Mouse (Mus musculus) cerebellum, adult 2 months (tissue): ENCODE results near the gene Tex261. TPM values are rescaled to one million over a fixed set of nuclear protein-coding genes. Genes with fewer than 3 reads are reported as not detected.

Source experiments
- DNase-seq, 2 experiments: peaks; one replicate each; pipeline ENCODE4 v3.0.0; 2021
- H3K27ac ChIP-seq: fragments of 200-500 bp; 2 replicates; pipeline ENCODE4 v1.5.1; 2012; ENCODE audit warnings: low read length, control low read depth, inconsistent platforms; ENCODE audit not compliant: insufficient read depth
- H3K27me3 ChIP-seq: fragments of 200-500 bp; 2 replicates; pipeline ENCODE4 v1.6.1; 2012; ENCODE audit warnings: inconsistent platforms, mild to moderate bottlenecking, low read length, moderate library complexity; ENCODE audit not compliant: control insufficient read depth, insufficient read depth
- H3K4me1 ChIP-seq: fragments of 200-500 bp; 2 replicates; pipeline ENCODE4 v1.6.1; 2011; ENCODE audit warnings: low read length; ENCODE audit not compliant: control insufficient read depth, insufficient read depth
- H3K4me3 ChIP-seq: fragments of 200-500 bp; replicated peaks from 2 replicates; pipeline ENCODE3; 2011; ENCODE audit warnings: mild to moderate bottlenecking, low read depth, low read length, control low read depth; ENCODE audit not compliant: insufficient read depth
- CTCF ChIP-seq: fragments of 200-500 bp; IDR thresholded peaks from 2 replicates; pipeline ENCODE4 v1.5.1; 2011; ENCODE audit warnings: low read depth, mild to moderate bottlenecking, control low read depth, low read length, moderate library complexity, borderline replicate concordance; ENCODE audit not compliant: insufficient read depth
- POLR2A ChIP-seq: fragments of 200-500 bp; IDR thresholded peaks from 2 replicates; pipeline ENCODE4 v1.6.1; 2011; ENCODE audit warnings: low read length, control low read depth, borderline replicate concordance; ENCODE audit not compliant: insufficient read depth
- WGBS: fragments of 180-500 bp; shearing (Covaris S2); methylation state at CpG from one replicate; pipeline ENCODE4 v1.1.7; 2018; 5-methylcytosine and 5-hydroxymethylcytosine counted together
- polyA plus RNA-seq: library from polyadenylated mRNA; depleted of rRNA; stranded (reverse); fragments of >200 nt; gene quantifications from 2 replicates; pipeline ENCODE4 v1.2.3, GENCODE M21; 2012

Gene Tex261
- polyA plus RNA-seq, 1 experiment, result 73.1 TPM

DNA sequence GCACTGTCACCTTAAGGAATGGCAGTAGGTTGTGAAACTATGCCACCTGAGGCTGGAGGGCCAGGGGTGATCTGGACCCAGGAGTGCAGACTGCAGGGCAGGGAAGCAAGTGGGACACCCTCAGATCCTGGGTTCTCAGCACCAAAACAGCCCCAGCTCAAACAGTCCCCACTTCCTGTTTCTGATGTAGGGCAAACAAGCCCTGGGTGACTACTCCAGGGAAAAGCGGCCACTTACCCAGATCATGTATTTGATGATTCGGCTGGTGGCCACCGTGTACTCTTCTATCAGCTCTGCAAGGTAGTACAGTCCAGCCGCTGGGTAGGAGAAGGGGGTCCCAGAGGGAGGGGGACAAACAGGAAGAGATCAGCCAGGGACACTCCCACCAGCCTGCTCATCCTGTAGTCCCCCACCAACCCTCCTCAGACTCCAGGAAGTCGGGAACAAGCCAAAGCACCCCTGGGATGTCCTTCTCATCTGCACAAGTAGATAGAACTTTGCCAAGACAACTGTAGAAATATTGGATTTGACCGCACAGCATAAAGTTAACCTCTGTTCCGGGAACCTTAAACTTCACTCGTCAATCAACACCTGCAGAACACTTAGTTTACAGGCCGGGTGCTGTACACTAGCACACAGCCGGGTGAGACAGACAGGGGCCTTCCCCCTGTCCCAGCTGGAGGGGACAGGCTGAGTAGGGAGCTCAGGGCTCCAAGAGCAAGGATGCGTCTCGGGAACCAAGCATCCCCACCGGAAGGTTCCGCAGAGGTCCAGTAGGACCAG, 641 bp downstream of the Tex261 start:
- WGBS, result under 1% methylated on average over 14 of the region's 14 CpGs
- peak in 1 of 2 experiments; percentile 27 for DNase-seq
- TF ChIP-seq CTCF, result no peak
- TF ChIP-seq POLR2A, result no peak
- no peaks in the 10 kb centered on the region for H3K27me3 ChIP-seq
- peak overlapping the region; percentile 55 for H3K27ac ChIP-seq
- H3K4me3 ChIP-seq, result peak overlapping the region; percentile 94
- peaks cover 12% of the 10 kb centered on the region; the same call in 1 of the 2 replicates for H3K4me1 ChIP-seq

DNA sequence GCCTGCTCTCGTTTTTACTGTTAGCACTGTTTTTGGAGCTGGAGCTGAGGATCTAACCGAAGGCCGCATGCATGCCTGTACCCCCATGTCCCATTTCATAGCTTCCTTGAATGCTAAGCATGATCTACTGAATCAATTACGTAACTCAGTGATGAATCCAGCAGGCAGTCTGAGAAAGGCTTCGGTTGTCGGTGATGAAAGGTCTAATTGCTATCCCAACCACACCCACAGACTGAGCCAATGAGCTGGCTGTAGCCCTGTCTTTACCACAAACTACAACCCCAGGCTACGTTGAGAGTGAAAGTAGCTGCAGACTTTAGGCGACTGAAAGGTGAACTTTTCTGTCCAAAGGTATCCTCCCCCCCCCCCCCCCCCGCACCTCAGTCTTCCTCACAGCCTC, 1.5 kb downstream of the Tex261 start:
- Histone ChIP-seq H3K27me3 (no peaks in the 10 kb centered on the region), H3K4me3 (peak overlapping the region; percentile 22), H3K27ac (no peak overlapping the region), H3K4me1 (peaks cover 12% of the 10 kb centered on the region; the same call in 1 of the 2 replicates)
- 61% methylated on average over 9 of the region's 9 CpGs for WGBS
- TF ChIP-seq POLR2A, result no peak
- no peak for TF ChIP-seq CTCF
- no peak for DNase-seq

- WGBS, result 68% methylated on average over 5 of the region's 5 CpGs
- no peak for TF ChIP-seq CTCF
- TF ChIP-seq POLR2A, result no peak
- H3K27ac ChIP-seq, result no peak overlapping the region
- DNase-seq, result no peak
- H3K4me3 ChIP-seq, result no peak overlapping the region
- peaks cover 4% of the 10 kb centered on the region; the same call in 1 of the 2 replicates for H3K4me1 ChIP-seq
- H3K27me3 ChIP-seq, result no peaks in the 10 kb centered on the region
Observed at GRCm38 (mm10) chr6:83768485-83768884, 7.1 kb downstream of the Tex261 start.

DNA sequence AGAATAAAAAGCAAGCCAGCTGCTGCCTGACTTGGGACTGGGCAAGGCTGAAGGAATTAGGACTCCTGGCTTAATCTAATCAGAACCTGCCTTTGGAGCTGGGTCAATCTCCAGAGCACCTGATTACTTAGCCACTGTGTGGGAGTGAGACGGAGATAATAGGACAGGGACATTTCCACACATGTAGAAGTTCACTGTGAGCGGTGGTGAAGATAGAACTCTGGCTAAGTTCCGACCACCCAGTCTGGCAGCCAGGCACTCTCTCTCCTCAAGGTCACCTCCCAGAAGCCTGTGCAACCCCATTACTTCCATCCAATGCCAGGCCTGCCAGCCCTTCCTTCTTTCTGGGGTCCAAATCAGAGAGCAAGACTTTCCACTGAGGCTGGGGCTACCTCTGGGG, 8.6 kb downstream of the Tex261 start:
- DNase-seq, result no peak
- Histone ChIP-seq H3K4me3 (no peak overlapping the region), H3K4me1 (no peaks in the 10 kb centered on the region), H3K27ac (no peak overlapping the region), H3K27me3 (no peaks in the 10 kb centered on the region)
- TF ChIP-seq CTCF, result no peak
- 87% methylated on average over 3 of the region's 3 CpGs for WGBS

DNA sequence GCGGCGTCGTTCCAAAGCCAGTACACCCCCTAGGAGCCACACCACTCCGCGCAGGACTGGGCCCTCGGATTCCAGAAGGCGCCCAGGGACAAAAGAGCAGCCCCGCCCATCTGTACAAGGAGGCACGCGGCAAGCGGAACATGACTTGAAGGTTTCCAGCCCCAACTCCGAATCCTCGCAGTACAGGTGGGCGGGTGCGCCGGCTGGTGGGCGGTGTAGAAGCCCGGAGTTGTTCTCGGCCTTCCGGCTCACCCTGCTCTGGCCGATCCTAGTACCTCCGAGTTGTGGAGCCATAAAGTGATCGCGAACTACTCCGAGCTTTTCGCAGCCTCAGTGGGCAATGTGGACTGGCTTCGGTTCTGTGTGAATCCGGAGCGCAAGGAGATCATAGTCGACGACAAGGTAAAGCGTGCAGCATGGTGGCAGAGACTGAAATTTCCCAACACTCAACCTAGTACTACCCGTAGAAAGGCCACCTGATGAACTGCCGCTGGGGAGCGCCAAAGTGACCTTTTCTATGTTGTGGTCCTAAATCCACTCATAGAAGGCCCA, 12.7 kb downstream of the Tex261 start:
- TF ChIP-seq POLR2A (no peak), CTCF (no peak)
- Histone ChIP-seq H3K27me3 (no peaks in the 10 kb centered on the region), H3K4me3 (no peak overlapping the region), H3K4me1 (no peaks in the 10 kb centered on the region), H3K27ac (no peak overlapping the region)
- DNase-seq, result no peak
- WGBS, result 22% methylated on average over 35 of the region's 35 CpGs

DNA sequence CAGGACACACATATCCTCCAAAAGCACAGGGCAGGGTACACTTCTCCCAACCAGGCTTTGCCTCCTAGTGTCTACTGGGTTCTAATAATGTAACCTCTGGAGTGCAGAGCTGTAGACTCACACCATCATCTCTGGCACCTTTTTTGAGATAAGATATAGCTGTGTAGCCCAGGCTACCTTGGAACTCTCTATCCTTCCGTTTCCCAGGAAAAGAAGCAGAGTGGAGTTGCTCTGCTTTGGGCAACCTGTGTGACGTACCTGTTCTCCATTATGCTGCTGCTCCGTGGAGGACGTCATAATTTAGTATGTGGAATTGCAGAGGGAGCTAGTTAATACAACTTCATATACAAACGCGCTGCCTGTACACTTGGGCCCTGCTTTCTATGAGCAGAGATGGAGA, 13.3 kb downstream of the Tex261 start, which contains the start of gene Ankrd53:
TSS of gene Ankrd53 (plus strand) at position 301 of the 400 bp plus-strand sequence.
- TF ChIP-seq POLR2A, result no peak
- TF ChIP-seq CTCF, result no peak
- no peaks in the 10 kb centered on the region for H3K27me3 ChIP-seq
- H3K4me3 ChIP-seq, result no peak within 1 kb of the TSS
- WGBS, result 63% methylated on average over 6 of the region's 6 CpGs
- H3K4me1 ChIP-seq, result no peaks in the 10 kb centered on the region
- no peak for DNase-seq
- no peak within 1 kb of the TSS for H3K27ac ChIP-seq

GRCm38 (mm10) chr6:83756051-83756450, 19.6 kb downstream of the Tex261 start:
- Histone ChIP-seq H3K4me1 (no peaks in the 10 kb centered on the region), H3K27me3 (no peaks in the 10 kb centered on the region), H3K27ac (no peak overlapping the region), H3K4me3 (no peak overlapping the region)
- no peak for TF ChIP-seq CTCF
- no peak for TF ChIP-seq POLR2A
- WGBS, result 68% methylated on average over 9 of the region's 9 CpGs
- no peak for DNase-seq

- WGBS, result 11% methylated on average over 11 of the region's 11 CpGs
- Histone ChIP-seq H3K27me3 (no peaks in the 10 kb centered on the region), H3K4me3 (no peak overlapping the region), H3K27ac (no peak overlapping the region), H3K4me1 (no peaks in the 10 kb centered on the region)
- TF ChIP-seq CTCF (peak; percentile 77), POLR2A (no peak)
- peak; percentile 15 to 45 for DNase-seq
Observed at GRCm38 (mm10) chr6:83750171-83750684, 25.4 kb downstream of the Tex261 start.
